In genomic region chr6:55453548-55453947, GRCm38 (mm10) we compare ENCODE assay signal across 9 mouse cellular contexts. TPM values are rescaled to one million over a fixed set of nuclear protein-coding genes. Genes with fewer than 3 reads are reported as not detected.
DNase-seq lines count a peak whose midpoint lies in the region; ATAC-seq and TF ChIP-seq lines count a peak whose summit lies in the region.
"Had no signal": no experiment of that assay in that cellular context is flagged by ENCODE, and none has a peak within 500 bp of the region (broad histone marks: within the 10 kb centered on the region; RNA-seq: fewer than 3 reads in every experiment).

No protein-coding gene starts in this region.

- WGBS in kidney, adult 2 months, result 13% methylated on average over 1 of the region's 1 CpGs
- WGBS in forebrain, embryonic 16.5 days, result 42% methylated on average over 1 of the region's 1 CpGs
- 25% methylated on average over 1 of the region's 1 CpGs for WGBS in midbrain, embryonic 14.5 days

- no peaks in the 10 kb centered on the region for H3K27me3 ChIP-seq in kidney, adult 2 months (replicated peaks; ENCODE audit: control insufficient read depth, insufficient read depth, low read length)
- H3K27me3 ChIP-seq in forebrain, embryonic 16.5 days (replicated peaks; ENCODE audit: control insufficient read depth, insufficient read depth, low read length), result no peaks in the 10 kb centered on the region
- H3K27me3 ChIP-seq in midbrain, embryonic 14.5 days (ENCODE audit: control insufficient read depth, insufficient read depth, low read length), result no peaks in the 10 kb centered on the region

- no peaks in the 10 kb centered on the region for H3K36me3 ChIP-seq in kidney, adult 2 months (ENCODE audit: control insufficient read depth, insufficient read depth, low read length)
- no peaks in the 10 kb centered on the region for H3K36me3 ChIP-seq in forebrain, embryonic 16.5 days (ENCODE audit: control insufficient read depth, insufficient read depth)
- 0 out of 2 replicates have a peak, but pooled peaks cover 7% of the 10 kb centered on the region for H3K36me3 ChIP-seq in midbrain, embryonic 14.5 days (ENCODE audit: control insufficient read depth, insufficient read depth, low read length)
- H3K36me3 ChIP-seq: liver, embryonic 12.5 days had no signal

- DNase-seq in kidney, adult 2 months, result peak; percentile 7
- no peak for DNase-seq in kidney, adult 11 months
- peak; percentile 48 for DNase-seq in brain, embryonic 14.5 days (ENCODE audit: low read depth)
- no peak for DNase-seq in midbrain, embryonic 14.5 days
- no peak for DNase-seq in spleen, adult 18-20 months
- no peak for DNase-seq in gastrocnemius, postnatal 25 days
- no peak for DNase-seq in frontal cortex, postnatal 14 days (ENCODE audit: low spot score in 2 of 2)

- TF ChIP-seq CTCF in kidney, adult 2 months (conservative IDR thresholded peaks at IDR 0.05; ENCODE audit: insufficient read depth, insufficient read length, low read depth, low read length), result no peak
- no peak for TF ChIP-seq CTCF in brain, embryonic 14.5 days (IDR thresholded peaks at IDR 0.05; ENCODE audit: borderline replicate concordance, extremely low read depth, insufficient read depth, insufficient read length)

- peak overlapping the region; percentile 92; the same call in 1 of the 2 replicates for H3K9ac ChIP-seq in forebrain, embryonic 16.5 days (replicated peaks; ENCODE audit: low read depth, low read length)
- H3K9ac ChIP-seq in midbrain, embryonic 14.5 days (replicated peaks; ENCODE audit: low read length), result peak overlapping the region; percentile 90
- H3K9ac ChIP-seq: liver, embryonic 12.5 days had no signal

- H3K4me2 ChIP-seq in forebrain, embryonic 16.5 days (ENCODE audit: low read length), result peak overlapping the region; percentile 87
- peak overlapping the region; percentile 90 for H3K4me2 ChIP-seq in midbrain, embryonic 14.5 days (ENCODE audit: low read length)
- H3K4me2 ChIP-seq: liver, embryonic 12.5 days had no signal

- no peak for TF ChIP-seq POLR2A in kidney, adult 2 months (IDR thresholded peaks at IDR 0.05; ENCODE audit: low read depth, low read length)
- TF ChIP-seq POLR2A in brain, embryonic 14.5 days (IDR thresholded peaks at IDR 0.05; ENCODE audit: borderline replicate concordance, extremely low read depth, insufficient read depth, insufficient read length, poor library complexity, severe bottlenecking), result no peak

- ATAC-seq in forebrain, embryonic 16.5 days, result no peak
- no peak for ATAC-seq in midbrain, embryonic 14.5 days (ENCODE audit: low FRiP score, low TSS enrichment)
- ATAC-seq: liver, embryonic 12.5 days had no signal

- no peak overlapping the region for H3K27ac ChIP-seq in kidney, adult 2 months (ENCODE audit: insufficient read depth, low read depth, low read length)
- no peak overlapping the region for H3K27ac ChIP-seq in forebrain, embryonic 16.5 days (ENCODE audit: low read length)
- no peak overlapping the region for H3K27ac ChIP-seq in midbrain, embryonic 14.5 days (replicated peaks; ENCODE audit: low read depth, low read length)
- H3K27ac ChIP-seq: liver, embryonic 12.5 days had no signal

- no peaks in the 10 kb centered on the region for H3K9me3 ChIP-seq in forebrain, embryonic 16.5 days (ENCODE audit: control insufficient read depth, low read length)
- H3K9me3 ChIP-seq in midbrain, embryonic 14.5 days (ENCODE audit: control insufficient read depth, low read length), result no peaks in the 10 kb centered on the region
- H3K9me3 ChIP-seq: liver, embryonic 12.5 days had no signal

- no peaks in the 10 kb centered on the region for H3K4me1 ChIP-seq in kidney, adult 2 months (ENCODE audit: control insufficient read depth, insufficient read depth, low read length)
- peaks cover 43% of the 10 kb centered on the region for H3K4me1 ChIP-seq in forebrain, embryonic 16.5 days (replicated peaks; ENCODE audit: control insufficient read depth, insufficient read depth, low read length)
- peaks cover 46% of the 10 kb centered on the region for H3K4me1 ChIP-seq in midbrain, embryonic 14.5 days (ENCODE audit: control insufficient read depth, insufficient read depth, low read length)
- H3K4me1 ChIP-seq: liver, embryonic 12.5 days had no signal

- H3K4me3 ChIP-seq in kidney, adult 2 months (ENCODE audit: insufficient read depth, low read depth, low read length), result no peak overlapping the region
- H3K4me3 ChIP-seq in forebrain, embryonic 16.5 days (replicated peaks; ENCODE audit: low read length), result peak overlapping the region; percentile 79
- peak overlapping the region; percentile 81 for H3K4me3 ChIP-seq in midbrain, embryonic 14.5 days (replicated peaks; ENCODE audit: low read depth, low read length)
- H3K4me3 ChIP-seq: liver, embryonic 12.5 days had no signal

RNA-seq across cellular contexts. Expression of gene Adcyap1r1, which starts 1.8 kb away (rescaled TPM):
- 1.8 and 2.2 TPM in 2 replicates for polyA plus RNA-seq in kidney, adult 2 months (2012; rRNA removed)
- polyA plus RNA-seq in brain, embryonic 14.5 days (2012; rRNA removed), result 44.6 and 69.0 TPM in 2 replicates
- polyA plus RNA-seq in forebrain, embryonic 16.5 days (2015; fragmentation: Nextera tagmentation; extraction: Ambion mirVana), result 33.8 and 37.9 TPM in 2 replicates
- 50.2 and 52.7 TPM in 2 replicates for polyA plus RNA-seq in midbrain, embryonic 14.5 days (2014; fragmentation: Nextera tagmentation; extraction: Ambion mirVana)
- 1 to 10 TPM; 1.2 to 2.8 TPM for total RNA-seq in gastrocnemius, postnatal 25 days (2021)

Comparison
In these comparisons a context has a peak if more than half of its experiments do, and no peak if none do; other contexts are left out.
1. DNase-seq: peak in kidney, adult 2 months (single experiment) and brain, embryonic 14.5 days (single experiment); none in kidney, adult 11 months (single experiment), midbrain, embryonic 14.5 days (single experiment), spleen, adult 18-20 months (0 of 2), gastrocnemius, postnatal 25 days (single experiment) and frontal cortex, postnatal 14 days (0 of 2).
2. RNA of gene Adcyap1r1, which starts 1.8 kb away (polyA plus RNA-seq): 44.6 to 69.0 TPM in brain, embryonic 14.5 days, 50.2 to 52.7 TPM in midbrain, embryonic 14.5 days and 33.8 to 37.9 TPM in forebrain, embryonic 16.5 days; 1.8 to 2.2 TPM in kidney, adult 2 months; every median in the first group is over 10 times any median in the second.